Mouse (Mus musculus): ENCODE measurements around the gene Sh3bp4. TPM values are rescaled to one million over a fixed set of nuclear protein-coding genes. Genes with fewer than 3 reads are reported as not detected.

Gene Sh3bp4
- 10 to 100 TPM; 22.4 to 27.9 TPM for total RNA-seq (2021)
- long read RNA-seq, experiment 1, full-length matches to known transcripts = 36 of 53 reads
- long read RNA-seq, experiment 1, partial matches to known transcripts = 12 of 53 reads
- long read RNA-seq, experiment 1, other reads (novel, unspliced or antisense) = 5 of 53 reads
- long read RNA-seq, experiment 2, full-length matches to known transcripts = 38 of 47 reads
- long read RNA-seq, experiment 2, partial matches to known transcripts = 8 of 47 reads
- long read RNA-seq, experiment 2, other reads (novel, unspliced or antisense) = 1 of 47 reads

- intact Hi-C loops (cut with DNase I) = loop anchor here (5.0 kb wide), 3 partner anchors 67 to 313 kb away; no protein-coding TSS in a partner anchor
- DNase-seq (ENCODE audit: low spot score in 2 of 2) = peak; percentile 94 to 95
Observed at GRCm38 (mm10) chr1:89070103-89070700, at the start of gene Sh3bp4. Sh3bp4 (plus strand) TSS chr1:89070415.

DNA sequence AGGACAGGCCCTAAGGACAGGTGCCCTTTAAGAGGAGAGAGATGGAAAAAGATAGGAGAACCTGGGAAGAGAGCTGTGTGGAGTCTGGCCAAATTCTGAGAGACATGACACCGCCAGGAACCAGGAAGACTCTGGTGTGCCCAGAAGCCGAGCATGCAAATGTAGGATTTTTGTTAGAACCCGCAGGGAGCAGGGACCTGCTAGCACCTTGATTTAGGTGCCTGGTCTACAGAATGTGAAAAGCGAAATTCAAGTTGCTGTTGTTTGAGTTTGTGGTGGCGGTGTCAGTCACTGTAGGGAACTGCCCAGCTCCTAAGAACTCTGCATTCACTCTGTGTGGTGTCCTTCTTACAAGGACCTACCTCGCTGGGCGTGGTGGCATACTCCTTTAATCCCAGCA lies 47.2 kb upstream of the Sh3bp4 start:
- intact Hi-C loops (cut with DNase I) = no loop called here

GRCm38 (mm10) chr1:89024696-89025612 lies 45.3 kb upstream of the Sh3bp4 start:
- no peak for DNase-seq (ENCODE audit: low spot score in 2 of 2)
- intact Hi-C loops (cut with DNase I) = no loop called here

More for the DNA sequence above, 47.2 kb upstream of the Sh3bp4 start:
- DNase-seq (ENCODE audit: low spot score in 2 of 2) = no peak

DNA sequence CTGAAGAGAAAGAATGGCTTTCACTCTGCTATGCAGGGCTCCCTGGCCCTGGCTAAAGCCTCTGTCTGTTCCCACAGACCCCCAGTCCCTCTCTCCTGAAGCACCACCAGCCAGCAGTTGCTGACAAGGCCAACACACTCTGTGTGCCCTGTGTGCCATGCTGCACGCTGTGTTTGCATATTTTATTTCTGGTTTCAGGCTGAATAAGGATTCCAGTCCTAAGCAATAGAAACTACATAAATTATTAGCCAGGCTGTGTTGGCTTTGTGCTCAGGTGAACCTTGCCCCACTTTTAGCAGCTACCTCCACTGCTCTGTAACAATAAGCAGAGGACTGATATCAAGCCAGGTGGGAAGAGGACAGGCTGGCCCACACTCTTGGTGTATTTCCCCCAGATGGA lies 44.2 kb upstream of the Sh3bp4 start:
- DNase-seq (ENCODE audit: low spot score in 2 of 2) = no peak
- intact Hi-C loops (cut with DNase I) = no loop called here

GRCm38 (mm10) chr1:89029136-89029927 lies 40.9 kb upstream of the Sh3bp4 start:
- intact Hi-C loops (cut with DNase I) = no loop called here
- DNase-seq (ENCODE audit: low spot score in 2 of 2) = no peak

- intact Hi-C loops (cut with DNase I) = no loop called here
- no peak for DNase-seq (ENCODE audit: low spot score in 2 of 2)
Observed at GRCm38 (mm10) chr1:89033661-89034060, 36.6 kb upstream of the Sh3bp4 start.

DNA sequence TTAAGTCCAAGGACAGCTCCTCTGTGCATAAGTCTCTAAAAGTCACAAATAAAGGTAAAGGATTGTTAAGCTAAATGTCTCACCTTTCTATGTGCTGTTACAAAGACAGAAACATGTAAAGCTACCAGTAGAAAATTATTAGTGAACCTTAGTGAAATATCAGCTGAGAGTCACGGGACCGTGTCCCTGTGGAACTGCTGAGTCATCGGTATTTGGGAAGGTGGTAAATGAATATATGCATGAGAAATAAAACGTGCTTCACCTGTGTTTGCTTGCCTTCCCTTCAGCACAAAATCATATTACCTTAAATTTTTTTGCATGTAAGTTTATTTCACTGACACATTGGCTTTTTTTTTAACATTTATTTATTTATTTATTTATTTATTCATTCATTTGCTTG lies 36.2 kb upstream of the Sh3bp4 start:
- intact Hi-C loops (cut with DNase I) = no loop called here
- no peak for DNase-seq (ENCODE audit: low spot score in 2 of 2)

DNA sequence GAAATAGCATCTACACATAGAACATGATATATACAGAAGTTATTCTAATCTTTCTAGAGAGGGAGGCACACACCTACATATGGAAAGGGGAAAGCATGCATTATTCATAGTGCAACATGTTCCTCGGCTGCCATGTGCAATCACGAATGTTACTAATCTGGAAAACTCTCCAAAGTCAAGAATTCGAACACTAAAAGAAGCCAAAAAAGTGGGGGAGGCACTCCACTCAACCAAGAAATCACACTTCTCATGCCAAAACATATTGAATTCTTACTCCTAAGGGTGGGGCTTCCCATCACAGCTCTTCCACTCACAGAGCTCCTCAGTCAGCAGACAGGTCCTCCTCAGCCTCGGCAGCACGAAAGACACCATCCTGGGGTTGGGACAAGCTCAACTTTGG lies 35.1 kb upstream of the Sh3bp4 start:
- intact Hi-C loops (cut with DNase I) = no loop called here
- peak; percentile 25 to 83 for DNase-seq (ENCODE audit: low spot score in 2 of 2)

- intact Hi-C loops (cut with DNase I) = no loop called here
- no peak for DNase-seq (ENCODE audit: low spot score in 2 of 2)
Observed at GRCm38 (mm10) chr1:89039836-89040235, 30.4 kb upstream of the Sh3bp4 start.

GRCm38 (mm10) chr1:89041290-89041689 lies 28.9 kb upstream of the Sh3bp4 start:
- intact Hi-C loops (cut with DNase I) = no loop called here
- peak in 1 of 2 experiments; percentile 25 for DNase-seq (ENCODE audit: low spot score in 2 of 2)

GRCm38 (mm10) chr1:89042081-89042480 lies 28.1 kb upstream of the Sh3bp4 start:
- intact Hi-C loops (cut with DNase I) = no loop called here

GRCm38 (mm10) chr1:89042956-89043355 lies 27.3 kb upstream of the Sh3bp4 start:
- intact Hi-C loops (cut with DNase I) = no loop called here
- DNase-seq (ENCODE audit: low spot score in 2 of 2) = no peak

More at GRCm38 (mm10) chr1:89042081-89042480, 28.1 kb upstream of the Sh3bp4 start:
- no peak for DNase-seq (ENCODE audit: low spot score in 2 of 2)

- intact Hi-C loops (cut with DNase I) = no loop called here
Observed at GRCm38 (mm10) chr1:89045403-89045802, 24.8 kb upstream of the Sh3bp4 start.

GRCm38 (mm10) chr1:89049506-89049905 lies 20.7 kb upstream of the Sh3bp4 start:
- intact Hi-C loops (cut with DNase I) = no loop called here
- DNase-seq (ENCODE audit: low spot score in 2 of 2) = no peak

More at GRCm38 (mm10) chr1:89045403-89045802, 24.8 kb upstream of the Sh3bp4 start:
- DNase-seq (ENCODE audit: low spot score in 2 of 2) = no peak

DNA sequence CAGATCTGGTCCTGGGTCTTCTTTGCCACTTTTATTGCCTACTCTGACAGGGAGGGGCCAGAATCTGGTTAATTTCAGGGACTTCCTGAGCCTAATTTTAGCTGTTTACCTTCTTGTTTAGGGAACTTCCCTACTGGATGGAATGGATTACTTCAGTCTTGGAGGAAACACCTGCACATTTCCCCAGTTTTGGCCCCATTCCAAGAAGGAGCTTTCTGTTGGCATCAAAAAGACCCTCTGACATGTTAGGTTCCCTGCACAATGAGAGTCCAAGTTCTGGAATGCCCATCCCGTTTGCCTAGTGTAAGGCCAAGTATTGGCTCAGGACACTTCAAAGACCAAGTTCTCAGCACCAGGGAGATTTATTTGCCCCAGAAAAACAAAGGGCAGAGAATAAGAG lies 14.0 kb upstream of the Sh3bp4 start:
- no peak for DNase-seq (ENCODE audit: low spot score in 2 of 2)
- intact Hi-C loops (cut with DNase I) = no loop called here

DNA sequence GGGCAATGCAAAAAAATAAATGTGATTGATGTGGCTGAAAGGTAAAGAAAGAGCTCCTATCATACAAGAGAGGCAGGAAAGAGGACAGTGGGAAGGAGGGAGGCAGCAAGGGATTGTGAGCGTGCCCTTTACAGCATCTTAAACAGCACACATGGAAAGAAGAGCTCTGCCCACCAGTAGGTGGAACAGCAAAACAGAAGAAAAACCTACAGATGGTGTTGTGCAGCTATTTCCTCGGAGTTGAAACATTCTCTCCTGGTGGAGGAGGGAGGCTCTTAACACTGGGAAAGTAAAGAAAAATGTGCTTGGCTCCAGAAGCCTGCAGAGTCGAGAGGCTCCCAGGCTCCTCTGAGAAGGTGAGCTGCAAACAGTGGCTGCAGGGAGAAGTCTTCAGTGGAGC lies 12.8 kb upstream of the Sh3bp4 start:
- intact Hi-C loops (cut with DNase I) = no loop called here
- DNase-seq (ENCODE audit: low spot score in 2 of 2) = peak; percentile 26 to 73

GRCm38 (mm10) chr1:89058011-89058410 lies 12.2 kb upstream of the Sh3bp4 start:
- intact Hi-C loops (cut with DNase I) = no loop called here
- DNase-seq (ENCODE audit: low spot score in 2 of 2) = no peak

GRCm38 (mm10) chr1:89062977-89063376 lies 7.2 kb upstream of the Sh3bp4 start:
- intact Hi-C loops (cut with DNase I) = no loop called here

GRCm38 (mm10) chr1:89063800-89064199 lies 6.4 kb upstream of the Sh3bp4 start:
- intact Hi-C loops (cut with DNase I) = no loop called here
- DNase-seq (ENCODE audit: low spot score in 2 of 2) = no peak

More at GRCm38 (mm10) chr1:89062977-89063376, 7.2 kb upstream of the Sh3bp4 start:
- no peak for DNase-seq (ENCODE audit: low spot score in 2 of 2)

All from left cerebral cortex, postnatal 14 days (tissue).